Mouse (Mus musculus) liver, embryonic 14.5 days (tissue): Measurements from ENCODE around the gene Scn8a. TPM values are rescaled to one million over a fixed set of nuclear protein-coding genes. Genes with fewer than 3 reads are reported as not detected.
A peak's percentile ranks its signal among the peaks of the same experiment; 100 is the strongest.

Experiments
- ATAC-seq: fragments of 200-750 bp; cut with Nextera tagmentation; 2 replicates; pipeline ENCODE4 v1.8.0; 2017; ENCODE audit warnings: moderate number of reproducible peaks, mild to moderate bottlenecking, moderate library complexity; ENCODE audit not compliant: insufficient read depth
- DNase-seq, 3 experiments: peaks; one replicate each; pipeline ENCODE4 v3.0.0-alpha.2; 2012 to 2013; ENCODE audit warnings: low read depth in 3 of 3, low spot score in 3 of 3
- H3K27ac ChIP-seq: fragments of 300-500 bp; sonication (generic); 2 replicates; pipeline ENCODE4 v1.5.1; 2014; ENCODE audit warnings: moderate library complexity, mild to moderate bottlenecking, control low read depth, inconsistent platforms
- H3K27me3 ChIP-seq: fragments of 300-500 bp; sonication (generic); 2 replicates; pipeline ENCODE4 v1.6.1; 2014; ENCODE audit warnings: mild to moderate bottlenecking, low read length, moderate library complexity; ENCODE audit not compliant: control insufficient read depth, insufficient read depth
- H3K36me3 ChIP-seq: fragments of 300-500 bp; sonication (generic); replicated peaks from 2 replicates; pipeline ENCODE4 v1.6.1; 2014; ENCODE audit warnings: low read depth; ENCODE audit not compliant: control insufficient read depth, insufficient read depth
- H3K4me1 ChIP-seq, 2 experiments: fragments of 200-500 bp in 1 of 2; fragments of 300-500 bp in 1 of 2; sonication (generic) in 1 of 2; replicated peaks; 2 replicates each; pipeline ENCODE4 v1.6.1; 2012 to 2014; ENCODE audit warnings: antibody characterized with exemption in 1 of 2, inconsistent platforms in 1 of 2, low read length in 1 of 2; ENCODE audit not compliant: control insufficient read depth in 2 of 2, insufficient read depth in 2 of 2
- H3K4me2 ChIP-seq: fragments of 300-500 bp; sonication (generic); 2 replicates; pipeline ENCODE4 v1.6.1; 2014; ENCODE audit warnings: low read depth, mild to moderate bottlenecking, control low read depth, moderate library complexity
- H3K4me3 ChIP-seq, 2 experiments: fragments of 200-500 bp in 1 of 2; fragments of 300-500 bp in 1 of 2; sonication (generic) in 1 of 2; 2 replicates each; pipeline ENCODE4 v1.5.1; 2012 to 2014; ENCODE audit warnings: low read depth in 2 of 2, low read length in 2 of 2, mild to moderate bottlenecking in 2 of 2, control low read depth in 1 of 2, inconsistent platforms in 1 of 2, moderate library complexity in 1 of 2; ENCODE audit not compliant: insufficient read depth in 1 of 2
- H3K9ac ChIP-seq: fragments of 300-500 bp; sonication (generic); replicated peaks from 2 replicates; pipeline ENCODE4 v1.6.1; 2014; ENCODE audit warnings: mild to moderate bottlenecking, control low read depth, moderate library complexity
- H3K9me3 ChIP-seq: fragments of 300-500 bp; sonication (generic); 2 replicates; pipeline ENCODE4 v1.6.1; 2016; ENCODE audit warnings: low read length, mixed read lengths; ENCODE audit not compliant: control insufficient read depth
- CTCF ChIP-seq: IDR thresholded peaks from 2 replicates; pipeline ENCODE4 v1.5.1; 2016; ENCODE audit warnings: antibody characterized with exemption, low read depth, control low read depth
- EP300 ChIP-seq: IDR thresholded peaks from 2 replicates; pipeline ENCODE4 v1.6.1; 2016; ENCODE audit warnings: antibody characterized with exemption, low read depth
- WGBS: fragments of 180-500 bp; shearing (Covaris S2); extraction: QIAGEN DNeasy Blood & Tissue Kit; methylation state at CpG from one replicate; pipeline ENCODE4 v1.1.7; 2014; ENCODE audit not compliant: insufficient replicate concordance; 5-methylcytosine and 5-hydroxymethylcytosine counted together
- polyA plus RNA-seq, 2 experiments: library from polyadenylated mRNA; depleted of rRNA in 1 of 2; stranded (reverse) in 1 of 2; unstranded in 1 of 2; fragments of >200 nt; fragmentation: Nextera tagmentation in 1 of 2; extraction: Ambion mirVana in 1 of 2; gene quantifications; 2 replicates each; pipeline versions ENCODE4 v1.2.1 to v1.2.3; 2012 to 2014

The Scn8a gene
- polyA plus RNA-seq, 2 experiments: 0.13 to 0.41 TPM

DNA sequence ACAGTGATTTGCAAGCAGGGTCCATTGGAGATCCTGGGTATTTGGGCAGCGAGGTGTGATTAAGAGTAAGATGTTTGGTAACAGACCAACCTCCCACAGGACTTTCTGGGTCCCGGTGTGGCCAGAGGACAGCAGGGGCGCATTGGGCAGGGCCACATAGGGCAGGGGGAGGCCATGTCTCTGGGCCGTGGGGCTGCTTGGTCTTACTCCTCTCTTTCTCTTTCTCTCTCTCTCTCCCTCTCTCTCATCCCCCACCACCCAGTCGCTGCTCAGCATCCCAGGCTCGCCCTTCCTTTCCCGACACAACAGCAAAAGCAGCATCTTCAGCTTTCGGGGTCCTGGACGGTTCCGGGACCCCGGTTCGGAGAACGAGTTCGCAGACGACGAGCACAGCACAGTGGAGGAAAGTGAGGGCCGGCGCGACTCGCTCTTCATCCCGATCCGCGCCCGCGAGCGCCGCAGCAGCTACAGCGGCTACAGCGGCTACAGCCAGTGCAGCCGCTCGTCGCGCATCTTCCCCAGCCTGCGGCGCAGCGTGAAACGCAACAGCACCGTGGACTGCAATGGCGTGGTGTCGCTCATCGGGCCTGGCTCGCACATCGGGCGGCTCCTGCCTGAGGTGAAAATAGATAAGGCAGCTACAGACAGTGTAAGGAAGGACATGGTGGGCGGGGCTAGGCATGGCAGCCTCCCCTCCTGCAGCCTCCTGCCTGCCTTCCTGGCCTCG, 113.9 kb downstream of the Scn8a start:
- WGBS: 1% methylated on average over 46 of the region's 46 CpGs
- no peaks in the 10 kb centered on the region for H3K9me3 ChIP-seq
- no peaks in the 10 kb centered on the region for H3K4me1 ChIP-seq
- H3K27ac ChIP-seq: no peak overlapping the region
- ATAC-seq (no peak), DNase-seq (no peak)
- H3K4me3 ChIP-seq: peak overlapping the region; percentile 20 to 23
- H3K27me3 ChIP-seq: peaks cover 19% of the 10 kb centered on the region
- H3K9ac ChIP-seq: no peak overlapping the region
- TF ChIP-seq EP300 (no peak), CTCF (peak; percentile 25; the same call in 1 of the 2 replicates)
- H3K36me3 ChIP-seq: no peaks in the 10 kb centered on the region
- peak overlapping the region; percentile 43 for H3K4me2 ChIP-seq

DNA sequence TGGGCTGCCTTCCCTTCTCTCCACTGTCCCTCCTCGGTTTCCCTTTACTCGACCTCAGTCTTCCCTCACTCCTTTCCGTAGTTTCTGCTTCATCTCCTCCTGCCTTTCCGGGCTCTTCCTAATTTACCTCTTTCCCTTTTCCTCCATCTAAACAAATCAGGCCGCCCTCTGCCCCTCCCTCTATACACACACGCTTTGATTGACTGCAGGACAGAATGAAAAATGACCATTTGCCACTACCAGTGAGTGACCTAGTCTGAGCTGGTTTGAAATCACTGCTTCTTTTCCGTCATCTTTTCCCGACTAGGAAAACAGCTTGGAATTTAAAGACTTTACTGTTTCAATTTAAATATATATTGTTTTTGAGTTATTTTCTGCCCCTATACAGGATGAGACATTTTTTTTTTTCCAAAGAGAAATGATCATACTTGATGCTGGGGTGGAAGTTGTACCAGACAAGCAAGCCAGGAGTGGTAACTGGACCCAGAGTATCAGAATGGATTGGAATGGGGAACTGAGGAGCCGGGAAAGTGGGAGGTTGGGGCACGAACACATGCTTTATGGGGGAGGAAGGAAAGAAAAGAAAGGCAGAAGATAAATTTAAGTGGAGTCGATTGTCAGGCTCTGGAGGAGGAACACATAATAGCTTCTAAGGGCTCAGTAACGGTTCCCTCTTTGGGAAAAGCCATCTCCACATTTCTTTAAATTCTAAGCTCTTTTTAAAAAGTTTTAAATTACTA, 114.7 kb downstream of the Scn8a start:
- no peaks in the 10 kb centered on the region for H3K9me3 ChIP-seq
- DNase-seq: no peak
- no peaks in the 10 kb centered on the region for H3K36me3 ChIP-seq
- H3K27ac ChIP-seq: no peak overlapping the region
- H3K9ac ChIP-seq: no peak overlapping the region
- no peaks in the 10 kb centered on the region for H3K4me1 ChIP-seq
- peak overlapping the region; percentile 43 for H3K4me2 ChIP-seq
- no peak for TF ChIP-seq CTCF
- TF ChIP-seq EP300: no peak
- WGBS: 9% methylated on average over 12 of the region's 12 CpGs
- peak overlapping the region in 1 of 2 experiments; percentile 20; a peak in 2 of 4 replicates for H3K4me3 ChIP-seq
- peaks cover 19% of the 10 kb centered on the region for H3K27me3 ChIP-seq
- no peak for ATAC-seq

DNA sequence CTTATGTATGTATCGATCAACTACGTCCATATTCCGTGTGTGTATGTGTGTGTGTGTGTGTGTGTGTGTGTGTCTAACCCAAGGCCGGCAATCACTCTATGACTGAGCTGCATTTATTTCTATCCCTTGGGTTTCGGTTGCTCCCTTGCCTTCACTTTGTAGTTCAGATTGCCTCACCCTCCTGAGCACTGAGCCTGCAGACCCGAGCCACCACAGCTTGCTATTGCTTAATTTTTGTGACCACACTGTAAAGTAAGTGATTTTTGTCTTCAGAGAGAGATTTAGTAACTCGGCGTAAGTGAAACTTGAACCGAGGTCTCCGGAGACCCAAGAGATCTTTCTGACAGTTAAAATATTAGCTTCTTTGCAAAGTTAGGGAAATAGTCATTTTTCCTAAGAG, 116.8 kb downstream of the Scn8a start:
- ATAC-seq (no peak), DNase-seq (no peak)
- H3K4me3 ChIP-seq: no peak overlapping the region
- H3K4me2 ChIP-seq: no peak overlapping the region
- H3K4me1 ChIP-seq: no peaks in the 10 kb centered on the region
- no peak overlapping the region for H3K27ac ChIP-seq
- H3K36me3 ChIP-seq: no peaks in the 10 kb centered on the region
- H3K9me3 ChIP-seq: no peaks in the 10 kb centered on the region
- WGBS: 61% methylated on average over 10 of the region's 10 CpGs
- TF ChIP-seq CTCF: no peak
- TF ChIP-seq EP300: no peak
- no peak overlapping the region for H3K9ac ChIP-seq
- H3K27me3 ChIP-seq: peaks cover 19% of the 10 kb centered on the region

DNA sequence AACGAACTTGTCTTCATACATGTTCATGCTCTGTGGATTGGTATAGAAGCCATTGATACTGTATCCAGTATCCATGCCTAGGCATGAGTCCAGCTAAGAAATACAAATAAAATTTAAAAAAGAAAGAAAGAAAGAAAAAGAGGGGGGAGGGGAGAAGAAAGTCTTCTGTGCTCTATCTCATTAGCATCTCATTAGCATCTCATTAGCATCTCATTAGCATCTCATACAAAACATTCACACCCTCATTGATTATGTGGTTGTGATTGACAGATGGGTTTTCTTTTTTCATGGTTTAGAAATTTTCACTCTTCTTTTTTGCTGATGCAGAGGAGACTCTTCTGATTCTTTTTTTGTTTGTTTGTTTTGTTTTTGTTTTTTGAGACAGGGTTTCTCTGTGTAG, 117.4 kb downstream of the Scn8a start:
- no peak for DNase-seq
- no peak overlapping the region for H3K9ac ChIP-seq
- no peaks in the 10 kb centered on the region for H3K36me3 ChIP-seq
- H3K27ac ChIP-seq: no peak overlapping the region
- no peaks in the 10 kb centered on the region for H3K4me1 ChIP-seq
- TF ChIP-seq EP300 (no peak), CTCF (no peak)
- H3K4me2 ChIP-seq: no peak overlapping the region
- no peak for ATAC-seq
- H3K9me3 ChIP-seq: no peaks in the 10 kb centered on the region
- no peak overlapping the region for H3K4me3 ChIP-seq
- H3K27me3 ChIP-seq: peaks cover 19% of the 10 kb centered on the region
- WGBS: 62% methylated on average over 1 of the region's 1 CpGs

DNA sequence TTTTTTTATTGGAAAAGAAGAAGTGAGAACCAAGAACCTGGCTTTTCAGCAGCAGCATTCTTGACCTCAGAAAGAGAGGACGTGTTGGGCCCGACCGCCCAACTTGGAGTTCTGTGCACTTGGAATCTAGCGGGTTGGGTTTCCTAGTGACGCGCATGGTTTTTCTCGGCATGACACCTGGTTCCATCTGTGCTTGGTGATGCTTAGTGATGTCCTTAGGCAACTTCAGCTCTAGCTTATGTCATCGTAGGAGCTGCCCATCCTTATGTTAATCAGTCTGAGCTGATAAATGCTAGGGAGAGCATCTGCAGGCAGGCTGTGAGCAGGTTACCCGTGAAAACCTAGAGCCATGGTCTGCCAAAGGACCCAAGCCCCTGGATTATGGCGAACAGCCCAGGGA, 120.6 kb downstream of the Scn8a start:
- ATAC-seq (no peak), DNase-seq (no peak)
- Histone ChIP-seq H3K4me3 (no peak overlapping the region), H3K9me3 (no peaks in the 10 kb centered on the region), H3K27me3 (no peaks in the 10 kb centered on the region; the same call in 1 of the 2 replicates), H3K36me3 (no peaks in the 10 kb centered on the region), H3K4me2 (no peak overlapping the region), H3K4me1 (no peaks in the 10 kb centered on the region), H3K27ac (no peak overlapping the region), H3K9ac (no peak overlapping the region)
- TF ChIP-seq EP300 (no peak), CTCF (no peak)
- WGBS: 75% methylated on average over 10 of the region's 10 CpGs
